Mouse (Mus musculus) macrophage (primary cell): Measurements from ENCODE around the gene Rdh8. TPM values are rescaled to one million over a fixed set of nuclear protein-coding genes. Genes with fewer than 3 reads are reported as not detected.

Experiments used
- H3K27ac ChIP-seq: fragments of 350-480 bp; formaldehyde crosslinking; 2 replicates; pipeline ENCODE4 v1.9.0; 2021
- H3K36me3 ChIP-seq: fragments of 350-480 bp; formaldehyde crosslinking; 2 replicates; pipeline ENCODE4 v1.9.0; 2021; ENCODE audit errors: inconsistent target
- H3K4me3 ChIP-seq: fragments of 350-480 bp; formaldehyde crosslinking; 2 replicates; pipeline ENCODE4 v1.9.0; 2021; ENCODE audit errors: inconsistent target
- H3K79me2 ChIP-seq: fragments of 350-480 bp; formaldehyde crosslinking; 2 replicates; pipeline ENCODE4 v1.9.0; 2021; ENCODE audit errors: inconsistent target
- WGBS: methylation state at CpG from one replicate; pipeline ENCODE4 v1.1.7; 2026; ENCODE audit warnings: inconsistent platforms; ENCODE audit not compliant: missing documents; 5-methylcytosine and 5-hydroxymethylcytosine counted together
- polyA plus RNA-seq: library from polyadenylated mRNA; stranded (reverse); fragments of 250-400 nt; gene quantifications from 3 replicates; pipeline ENCODE4 v1.2.4, GENCODE M21; 2018; ENCODE audit warnings: inconsistent platforms

The Rdh8 gene
- polyA plus RNA-seq, 1 experiment from 2014 or later = not detected

- H3K79me2 ChIP-seq = no peaks in the 10 kb centered on the region
- WGBS = 61% methylated on average over 4 of the region's 4 CpGs
- no peaks in the 10 kb centered on the region for H3K36me3 ChIP-seq
- H3K27ac ChIP-seq = no peak overlapping the region
- H3K4me3 ChIP-seq = no peak overlapping the region
These were observed 43.9 kb downstream of the Rdh8 start for GRCm38 (mm10) chr9:20862225-20862624.

GRCm38 (mm10) chr9:20866879-20867278, 48.6 kb downstream of the Rdh8 start:
- no peak overlapping the region for H3K27ac ChIP-seq
- no peak overlapping the region for H3K4me3 ChIP-seq
- no peaks in the 10 kb centered on the region; the same call in 1 of the 2 replicates for H3K36me3 ChIP-seq
- H3K79me2 ChIP-seq = no peaks in the 10 kb centered on the region
- WGBS = 60% methylated on average over 3 of the region's 3 CpGs

- Histone ChIP-seq H3K27ac (no peak within 1 kb of the TSS), H3K79me2 (no peaks in the 10 kb centered on the region), H3K36me3 (peaks cover 14% of the 10 kb centered on the region; the same call in 1 of the 2 replicates), H3K4me3 (peak within 1 kb of the TSS; percentile 53)
- 2% methylated on average over 53 of the region's 53 CpGs for WGBS
These were observed 50.2 kb downstream of the Rdh8 start, which contains the start of gene A230050P20Rik for GRCm38 (mm10) chr9:20868448-20869001. Gene A230050P20Rik (plus strand): TSS chr9:20868642.

- WGBS = 12% methylated on average over 19 of the region's 19 CpGs
- peak overlapping the region; percentile 53 for H3K4me3 ChIP-seq
These were observed 50.9 kb downstream of the Rdh8 start for GRCm38 (mm10) chr9:20869246-20869645.

GRCm38 (mm10) chr9:20870211-20871173, 52.2 kb downstream of the Rdh8 start:
- Histone ChIP-seq H3K79me2 (no peaks in the 10 kb centered on the region), H3K4me3 (no peak overlapping the region), H3K36me3 (peaks cover 16% of the 10 kb centered on the region; the same call in 1 of the 2 replicates), H3K27ac (no peak overlapping the region)
- WGBS = 92% methylated on average over 12 of the region's 12 CpGs

More at GRCm38 (mm10) chr9:20869246-20869645, 50.9 kb downstream of the Rdh8 start:
- Histone ChIP-seq H3K27ac (no peak overlapping the region), H3K79me2 (no peaks in the 10 kb centered on the region), H3K36me3 (peaks cover 16% of the 10 kb centered on the region; the same call in 1 of the 2 replicates)

- H3K27ac ChIP-seq = no peak overlapping the region
- peaks cover 16% of the 10 kb centered on the region; the same call in 1 of the 2 replicates for H3K36me3 ChIP-seq
- no peaks in the 10 kb centered on the region for H3K79me2 ChIP-seq
- 98% methylated on average over 10 of the region's 10 CpGs for WGBS
- no peak overlapping the region for H3K4me3 ChIP-seq
These were observed 54.7 kb downstream of the Rdh8 start for GRCm38 (mm10) chr9:20872991-20873390.

- H3K4me3 ChIP-seq = no peak overlapping the region
- 89% methylated on average over 12 of the region's 12 CpGs for WGBS
- no peaks in the 10 kb centered on the region for H3K79me2 ChIP-seq
- peaks cover 16% of the 10 kb centered on the region; the same call in 1 of the 2 replicates for H3K36me3 ChIP-seq
- H3K27ac ChIP-seq = no peak overlapping the region
These were observed 55.2 kb downstream of the Rdh8 start for GRCm38 (mm10) chr9:20873521-20873920.

- no peaks in the 10 kb centered on the region for H3K79me2 ChIP-seq
- 92% methylated on average over 23 of the region's 23 CpGs for WGBS
- H3K36me3 ChIP-seq = peaks cover 16% of the 10 kb centered on the region; the same call in 1 of the 2 replicates
- no peak overlapping the region for H3K4me3 ChIP-seq
- no peak overlapping the region for H3K27ac ChIP-seq
These were observed 56.9 kb downstream of the Rdh8 start for GRCm38 (mm10) chr9:20875021-20875790.

Other genes with a start within 250 kb of the Rdh8 start
- 3.0 to 7.6 TPM (median 3.6 TPM) in 3 replicates for gene Zfp846, start 237.2 kb upstream of the Rdh8 start, polyA plus RNA-seq
- 476 to 572 TPM (median 533 TPM) in 3 replicates for gene Ubl5, start 175.6 kb upstream of the Rdh8 start, polyA plus RNA-seq
- gene Fbxl12, start 173.7 kb upstream of the Rdh8 start, polyA plus RNA-seq = 3.5 to 12.0 TPM (median 6.0 TPM) in 3 replicates
- 5.8 to 16.7 TPM (median 8.8 TPM) in 3 replicates for gene Pin1, start 166.4 kb upstream of the Rdh8 start, polyA plus RNA-seq
- gene Olfm2, start 72.2 kb upstream of the Rdh8 start, polyA plus RNA-seq = not detected in 3 replicates
- not detected in 3 replicates for gene Col5a3, start 3.4 kb upstream of the Rdh8 start, polyA plus RNA-seq
- gene A230050P20Rik, start 50.1 kb downstream of the Rdh8 start, polyA plus RNA-seq = 9.0 to 17.6 TPM (median 12.0 TPM) in 3 replicates
- gene Angptl6, start 61.2 kb downstream of the Rdh8 start, polyA plus RNA-seq = 0.46 to 2.3 TPM (median 1.8 TPM) in 3 replicates
- gene Ppan, start 69.7 kb downstream of the Rdh8 start, polyA plus RNA-seq = 9.3 to 35.0 TPM (median 13.9 TPM) in 3 replicates
- 76.8 to 138 TPM (median 100 TPM) in 3 replicates for gene Eif3g, start 80.1 kb downstream of the Rdh8 start, polyA plus RNA-seq
- gene Dnmt1, start 141.4 kb downstream of the Rdh8 start, polyA plus RNA-seq = 37.5 to 90.6 TPM (median 56.1 TPM) in 3 replicates
- gene S1pr2, start 158.3 kb downstream of the Rdh8 start, polyA plus RNA-seq = 16.4 to 43.0 TPM (median 32.4 TPM) in 3 replicates
- 27.9 to 56.9 TPM (median 50.5 TPM) in 3 replicates for gene Mrpl4, start 184.2 kb downstream of the Rdh8 start, polyA plus RNA-seq
- gene Icam1, start 197.5 kb downstream of the Rdh8 start, polyA plus RNA-seq = 35.3 to 116 TPM (median 39.2 TPM) in 3 replicates
- not detected in 3 replicates for gene Icam4, start 210.9 kb downstream of the Rdh8 start, polyA plus RNA-seq
- gene Icam5, start 213.6 kb downstream of the Rdh8 start, polyA plus RNA-seq = 0.04 to 0.12 TPM (median 0.09 TPM) in 3 replicates
- gene Zglp1, start 248.6 kb downstream of the Rdh8 start, polyA plus RNA-seq = not detected in 3 replicates